Mouse (Mus musculus): Measurements from ENCODE around the gene Tmem161a. TPM values are rescaled to one million over a fixed set of nuclear protein-coding genes. Genes with fewer than 3 reads are reported as not detected.

The Tmem161a gene
- 10 to 100 TPM; 66.5 to 74.0 TPM for total RNA-seq (2021)
- 277 and 300 TPM in 2 replicates for polyA plus RNA-seq (2012; rRNA removed)
- long read RNA-seq, transcript Tmem161a-214 (11 exons, 2,080 nt) = minor isoform, 8 of 66 reads
- long read RNA-seq, transcript Tmem161a-201 (12 exons, 3,018 nt) = major isoform, 16 of 66 reads
- long read RNA-seq, partial matches to known transcripts = 28 of 66 reads
- long read RNA-seq, other reads (novel, unspliced or antisense) = 14 of 66 reads

DNA sequence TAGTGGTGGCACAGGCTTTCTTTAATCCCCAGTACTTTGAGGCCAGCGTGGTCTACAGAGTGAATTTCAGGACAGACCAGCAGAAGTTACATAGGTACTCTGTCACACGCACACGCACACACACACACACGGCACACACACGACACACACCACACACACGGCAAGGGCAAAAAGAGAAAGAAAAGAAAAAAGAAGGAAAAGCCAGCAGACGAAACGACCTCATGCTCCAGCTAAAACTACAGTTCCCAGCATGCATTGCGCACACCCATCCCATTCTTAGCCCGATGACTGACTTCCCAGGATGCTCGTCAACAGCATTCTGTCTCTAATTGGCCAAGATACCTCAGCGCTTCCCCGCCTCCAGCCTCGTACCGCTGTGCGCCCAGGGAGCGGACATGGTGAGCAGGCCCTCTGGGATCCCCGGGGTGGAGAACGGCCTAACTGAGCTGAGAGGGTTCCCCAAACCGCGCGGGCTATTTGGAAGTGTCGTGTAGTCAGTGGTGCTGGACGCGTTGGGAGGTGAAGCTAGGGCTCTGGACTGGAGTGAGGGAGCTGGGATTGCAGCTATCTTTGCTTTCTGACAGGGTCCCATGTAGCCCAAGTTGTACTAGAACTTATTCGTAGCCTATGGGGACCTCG is at the start of gene Tmem161a:
Tmem161a (plus strand) TSS at position 314 of the 639 bp plus-strand sequence.
- DNase-seq = peak; percentile 95

- no peak for DNase-seq
Observed at GRCm38 (mm10) chr8:70122863-70123262, 49.3 kb upstream of the Tmem161a start.

- no peak for DNase-seq
Observed at GRCm38 (mm10) chr8:70124992-70125391, 47.2 kb upstream of the Tmem161a start.

DNA sequence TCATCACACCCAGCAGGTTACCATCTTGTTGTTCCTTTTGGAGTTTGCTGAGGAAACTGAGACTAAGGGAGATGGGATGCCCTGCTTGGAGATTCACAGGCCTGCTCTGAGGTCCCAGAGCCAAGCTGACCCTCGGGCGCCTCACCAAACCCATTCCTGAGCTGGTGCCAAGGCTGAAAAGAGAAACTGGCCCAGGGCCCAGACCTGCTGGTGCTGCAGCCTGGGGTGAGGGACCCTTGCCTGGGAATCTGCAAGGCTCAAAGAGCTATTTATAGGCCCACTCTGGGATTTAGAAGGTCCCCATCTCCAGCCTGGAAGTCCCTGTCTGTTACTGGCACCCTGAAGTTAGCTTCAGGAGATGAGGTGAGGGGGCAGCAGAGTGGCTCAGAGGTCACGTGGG is 43.7 kb upstream of the Tmem161a start:
- peak; percentile 81 for DNase-seq

DNA sequence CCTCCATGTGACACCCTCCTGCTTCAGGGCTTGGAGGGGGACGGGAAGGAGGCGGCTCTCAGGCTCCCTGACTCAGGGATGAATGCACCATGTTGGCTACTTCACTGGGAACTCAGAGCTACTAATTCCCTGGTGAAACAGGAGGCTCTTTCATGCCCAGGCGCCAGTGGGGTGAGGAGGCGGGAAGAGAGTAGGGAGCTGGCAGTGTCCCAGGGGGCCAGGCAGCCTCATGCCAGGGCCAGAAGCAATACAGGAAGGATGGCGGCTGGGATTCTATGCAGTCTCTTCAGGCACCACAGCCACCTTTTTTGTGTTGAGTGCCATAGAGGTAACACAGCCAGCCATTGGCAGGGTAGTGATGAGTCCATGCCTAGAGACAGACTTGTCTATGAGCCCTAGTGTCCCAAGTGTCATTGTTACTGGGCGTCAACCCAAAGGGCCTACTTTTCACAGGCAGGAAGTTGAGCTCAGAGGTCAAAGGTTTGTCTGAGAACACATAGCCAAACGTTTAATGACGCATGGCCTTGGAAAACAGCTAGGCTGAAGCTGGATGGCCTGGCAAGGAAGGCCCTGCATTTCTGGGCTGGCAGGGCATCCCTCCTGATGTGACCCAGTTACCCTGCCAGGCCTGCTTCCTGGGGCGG is 42.7 kb upstream of the Tmem161a start:
- DNase-seq = peak; percentile 60

- DNase-seq = no peak
Observed at GRCm38 (mm10) chr8:70130066-70130465, 42.1 kb upstream of the Tmem161a start.

DNA sequence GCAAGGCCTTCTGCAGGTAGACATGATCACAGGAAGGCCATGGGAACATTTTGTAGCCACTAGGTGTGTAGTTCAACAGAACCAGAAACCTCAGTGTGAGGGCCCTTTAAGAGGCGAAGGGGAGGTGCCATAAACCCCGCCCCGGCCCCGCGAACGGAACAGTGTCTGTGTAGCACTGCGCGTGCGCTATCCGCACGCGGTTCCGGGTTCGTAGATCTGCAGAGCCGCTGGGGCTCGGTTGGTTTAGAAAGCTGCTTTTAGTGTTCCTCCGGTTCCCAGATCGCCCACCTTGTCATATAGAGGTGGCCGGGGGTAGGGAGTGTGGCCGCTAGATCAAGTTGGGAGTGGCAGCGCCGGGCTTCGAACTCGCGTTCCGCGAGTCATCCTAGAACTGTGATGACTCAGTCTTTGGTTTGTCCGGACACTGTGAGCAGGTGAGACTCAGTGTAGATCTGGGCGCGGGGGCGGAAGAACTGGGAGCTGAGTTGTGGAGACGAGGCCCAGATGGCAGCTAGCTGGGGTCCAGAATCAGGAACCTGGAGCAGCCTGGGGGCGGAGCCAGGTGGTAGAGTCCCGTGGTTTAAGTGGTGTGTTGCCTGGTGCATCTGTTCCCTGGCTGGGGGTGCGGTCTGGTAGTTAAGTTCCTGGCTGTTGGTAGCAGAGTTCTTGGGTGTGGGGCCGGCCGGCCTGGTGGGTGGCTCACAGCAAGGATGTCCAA is 40.8 kb upstream of the Tmem161a start, which contains the start of gene Nr2c2ap:
Nr2c2ap (plus strand) TSS at position 168 of the 718 bp plus-strand sequence.
- peak; percentile 88 for DNase-seq

DNA sequence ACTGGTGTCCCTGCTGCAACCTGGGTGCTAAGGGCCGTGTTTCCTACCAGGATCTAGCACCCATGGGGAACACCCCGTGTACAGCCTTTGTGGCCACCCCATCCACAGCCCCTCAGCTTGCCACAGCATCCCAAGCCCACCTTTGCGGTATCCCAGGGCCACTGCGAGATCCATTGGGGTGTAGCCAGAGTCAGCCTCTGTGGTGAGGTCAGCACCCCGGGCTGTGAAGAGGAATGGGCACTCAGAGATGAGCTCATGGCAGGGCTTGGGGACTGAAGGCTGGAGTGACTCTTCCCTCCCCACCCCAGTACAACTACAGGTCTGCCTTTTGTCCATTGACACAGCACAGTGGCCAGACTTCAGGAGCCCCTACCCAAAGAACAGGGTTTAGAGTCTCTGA is 38.1 kb upstream of the Tmem161a start:
- no peak for DNase-seq

DNA sequence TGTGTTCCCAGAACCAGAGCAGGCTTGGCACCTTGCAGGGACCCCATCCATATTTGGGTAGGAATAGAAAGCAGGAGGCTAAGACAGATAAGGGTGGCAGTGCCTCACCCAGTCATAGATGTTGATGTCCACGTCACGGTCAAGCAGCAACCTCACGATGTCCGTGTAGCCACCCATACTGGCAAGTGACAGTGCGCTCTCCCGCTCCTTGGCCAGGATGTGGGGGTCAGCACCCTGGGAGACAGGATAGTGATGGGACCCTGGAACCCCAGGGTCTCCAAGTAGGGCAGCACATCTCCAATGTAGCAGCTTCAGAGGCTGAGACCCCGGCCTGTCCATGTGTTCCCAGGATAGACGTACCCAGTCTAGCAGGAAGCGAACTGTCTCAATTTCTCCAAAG is 37.2 kb upstream of the Tmem161a start:
- no peak for DNase-seq

GRCm38 (mm10) chr8:70136591-70136990 is 35.6 kb upstream of the Tmem161a start:
- no peak for DNase-seq

- DNase-seq = no peak
Observed at GRCm38 (mm10) chr8:70137890-70138289, 34.3 kb upstream of the Tmem161a start.

- DNase-seq = peak; percentile 99
Observed at GRCm38 (mm10) chr8:70139026-70139857, 32.9 kb upstream of the Tmem161a start, which contains the start of the genes Rfxank, Borcs8 and Mef2b. TSS of gene Rfxank (minus strand) at chr8:70139154. TSS of gene Borcs8 (plus strand) at chr8:70139499. TSS of gene Mef2b (plus strand) at chr8:70139711.

DNA sequence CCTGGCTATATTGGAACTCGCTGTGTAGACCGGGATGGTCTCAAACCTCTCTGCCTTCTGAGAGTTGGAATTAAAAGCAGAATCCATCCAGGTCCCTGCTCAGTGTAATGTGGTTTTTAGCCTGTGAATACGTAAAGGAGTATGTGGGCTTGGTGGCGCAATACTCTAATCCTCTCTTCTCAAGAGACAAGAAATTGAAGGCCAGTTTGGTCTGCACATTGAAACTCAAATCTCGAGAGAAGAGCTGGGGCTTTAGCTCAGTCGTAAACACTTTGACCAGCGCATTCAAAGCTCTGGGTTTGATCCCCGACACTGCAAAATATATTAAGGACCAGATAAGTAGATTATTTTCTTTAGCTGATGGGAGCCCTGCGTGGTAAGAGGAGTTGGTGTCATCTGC is 32.2 kb upstream of the Tmem161a start:
- DNase-seq = no peak

DNA sequence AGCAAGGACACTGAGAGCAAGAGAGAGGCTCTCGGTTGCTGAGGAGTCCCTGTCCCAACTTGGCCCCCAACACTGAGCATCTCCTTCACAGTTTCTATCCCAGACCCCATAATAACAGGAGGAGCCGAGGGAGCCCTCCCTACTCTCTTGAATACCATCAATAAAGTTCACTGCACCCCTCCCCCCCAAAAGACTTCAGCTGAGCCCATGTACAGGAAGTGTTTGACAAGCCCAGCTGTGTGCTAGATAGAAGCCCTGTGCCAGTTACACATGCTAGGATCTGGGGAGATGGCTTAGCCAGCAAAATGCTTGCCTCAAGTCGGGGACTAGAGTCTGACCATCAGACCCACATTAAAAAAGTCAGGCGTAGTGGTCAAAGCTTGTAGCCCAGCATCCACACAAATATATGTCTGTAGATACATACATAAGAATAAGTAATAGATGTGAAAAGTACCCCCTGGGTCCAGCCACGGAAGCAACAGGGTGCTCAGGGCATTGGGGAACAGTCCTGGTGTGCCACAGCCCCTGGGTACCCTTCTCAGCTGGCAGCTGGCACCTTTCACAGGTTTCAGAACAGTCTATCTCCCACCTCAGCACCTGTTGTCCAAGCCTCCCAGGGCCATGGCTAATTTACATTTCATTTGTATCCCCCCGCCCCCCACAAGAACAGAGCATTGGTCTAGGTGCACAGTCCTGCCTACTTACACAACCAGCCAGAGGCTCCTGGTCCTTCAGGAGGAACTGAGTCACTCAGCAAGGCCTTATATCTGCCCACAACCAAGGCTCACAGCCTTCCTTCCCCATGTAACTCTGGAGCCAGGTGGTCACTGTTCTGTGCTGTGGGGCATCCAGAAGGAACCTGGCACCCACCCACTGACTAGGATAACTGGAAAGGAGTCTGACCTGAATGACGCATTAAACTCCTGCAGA is 24.2 kb upstream of the Tmem161a start:
- no peak for DNase-seq

DNA sequence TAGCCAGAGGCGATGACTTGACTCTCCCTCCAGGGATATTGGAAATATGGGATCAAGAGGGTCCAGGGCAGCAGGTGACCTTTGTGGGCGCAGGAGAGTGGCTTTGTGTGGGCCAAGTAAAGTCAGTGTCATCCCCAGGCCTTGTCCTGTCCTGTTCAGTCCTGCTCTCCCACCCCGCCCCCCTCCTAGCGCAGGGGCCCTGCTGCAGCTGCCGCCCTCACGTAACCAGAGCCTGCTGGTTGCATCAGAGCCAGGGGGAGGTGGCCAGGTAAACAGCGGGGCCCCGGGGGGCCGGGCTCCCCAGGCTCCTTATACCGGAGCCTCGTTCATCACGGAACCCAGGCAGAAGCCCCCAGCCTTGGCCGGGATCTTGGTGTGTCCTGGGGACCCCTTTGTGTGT is 22.0 kb upstream of the Tmem161a start:
- no peak for DNase-seq

DNA sequence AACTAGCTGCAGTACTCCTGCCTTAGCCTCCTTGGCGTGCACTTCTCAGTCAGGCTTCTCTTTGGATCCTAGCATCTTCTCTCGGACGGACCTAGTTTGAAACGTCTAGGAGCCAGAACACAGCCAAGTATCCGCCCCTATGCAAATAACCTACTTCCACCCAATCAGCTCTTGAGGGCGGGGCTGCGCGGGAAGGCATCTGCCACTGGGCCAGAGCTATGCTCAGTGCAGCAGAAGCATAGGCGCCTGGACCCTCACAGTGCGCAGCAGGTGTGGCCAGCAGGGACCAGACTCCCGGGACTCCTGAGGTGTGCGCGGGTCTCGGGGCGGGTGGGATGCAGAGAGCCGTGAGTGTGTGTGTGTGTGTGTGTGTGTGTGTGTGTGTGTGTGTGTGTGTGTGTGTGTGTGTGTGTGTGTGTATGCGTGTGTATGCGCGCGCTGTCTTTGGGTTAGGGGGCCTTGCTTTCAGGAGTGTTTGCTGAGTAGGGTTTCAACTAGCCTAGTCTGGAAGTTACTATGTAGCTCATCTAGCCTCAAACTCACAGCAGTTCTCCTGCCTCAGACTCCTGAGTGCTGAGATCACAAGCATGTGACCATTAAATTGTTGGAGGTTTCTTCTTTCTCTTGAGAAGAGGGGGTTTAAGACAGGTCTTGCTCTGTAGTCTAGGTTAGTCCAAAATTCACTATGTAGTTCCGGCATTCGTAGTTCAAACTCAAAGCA is 19.5 kb upstream of the Tmem161a start:
- DNase-seq = peak; percentile 80

DNA sequence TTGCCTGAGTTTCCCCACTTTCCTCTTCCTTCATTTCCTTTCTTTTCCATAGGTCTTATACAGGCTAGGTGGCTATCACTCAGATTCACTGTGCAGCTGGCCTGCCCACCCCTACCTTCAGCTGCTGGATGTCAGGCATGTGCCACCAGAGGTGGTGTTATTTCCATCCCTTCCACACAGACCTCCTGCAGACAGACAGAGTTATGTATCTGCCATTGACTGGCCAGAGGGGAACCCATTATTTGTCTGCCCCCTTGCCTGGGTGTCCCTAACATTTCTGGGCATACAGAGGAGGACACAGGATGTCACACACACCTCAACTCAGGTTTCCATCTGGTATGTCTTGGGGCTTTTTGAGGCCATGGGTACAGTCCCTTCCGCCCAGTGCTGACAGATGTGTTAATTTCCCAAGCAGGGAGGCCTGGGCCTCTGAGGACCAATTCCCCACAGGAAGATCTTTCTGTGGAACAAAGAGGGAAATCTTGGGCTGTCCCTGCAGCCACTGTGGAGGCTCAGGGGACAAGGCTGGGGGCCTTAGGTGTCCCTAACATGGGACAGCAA is 14.8 kb upstream of the Tmem161a start:
- DNase-seq = no peak

- DNase-seq = peak; percentile 80
Observed at GRCm38 (mm10) chr8:70158069-70158853, 13.9 kb upstream of the Tmem161a start.

- no peak for DNase-seq
Observed at GRCm38 (mm10) chr8:70159211-70159610, 12.9 kb upstream of the Tmem161a start.

Data from adrenal gland, adult 2 months (tissue).